Mouse (Mus musculus): Measurements from ENCODE around the gene Fkbp1a. TPM values are rescaled to one million over a fixed set of nuclear protein-coding genes. Genes with fewer than 3 reads are reported as not detected.

Fkbp1a gene
- 100 to 1,000 TPM; 535 to 594 TPM for total RNA-seq (2021)
- long read RNA-seq, transcript Fkbp1a-210 (4 exons, 438 nt): minor isoform, 10 of 1,069 reads
- long read RNA-seq, transcript Fkbp1a-201 (5 exons, 1,658 nt): major isoform, 857 of 1,069 reads
- long read RNA-seq, partial matches to known transcripts: 146 of 1,069 reads
- long read RNA-seq, other reads (novel, unspliced or antisense): 52 of 1,069 reads

- peak; percentile 96 to 98 for DNase-seq (ENCODE audit: low spot score in 2 of 2)
These were observed at the start of gene Fkbp1a for GRCm38 (mm10) chr2:151542323-151543062. Gene Fkbp1a (plus strand): TSS chr2:151542483.

- DNase-seq (ENCODE audit: low spot score in 2 of 2): peak; percentile 99
These were observed 48.1 kb upstream of the Fkbp1a start, which contains the start of gene Nsfl1c for GRCm38 (mm10) chr2:151494035-151494803. Gene Nsfl1c (plus strand): TSS chr2:151494182.

GRCm38 (mm10) chr2:151498358-151498757 lies 43.9 kb upstream of the Fkbp1a start:
- no peak for DNase-seq (ENCODE audit: low spot score in 2 of 2)

- no peak for DNase-seq (ENCODE audit: low spot score in 2 of 2)
These were observed 41.8 kb upstream of the Fkbp1a start for GRCm38 (mm10) chr2:151500442-151501007.

GRCm38 (mm10) chr2:151504226-151504625 lies 38.1 kb upstream of the Fkbp1a start:
- DNase-seq (ENCODE audit: low spot score in 2 of 2): no peak

GRCm38 (mm10) chr2:151512199-151512598 lies 30.1 kb upstream of the Fkbp1a start:
- DNase-seq (ENCODE audit: low spot score in 2 of 2): peak; percentile 38 to 49

GRCm38 (mm10) chr2:151513525-151514285 lies 28.6 kb upstream of the Fkbp1a start:
- no peak for DNase-seq (ENCODE audit: low spot score in 2 of 2)

GRCm38 (mm10) chr2:151519000-151519399 lies 23.3 kb upstream of the Fkbp1a start:
- DNase-seq (ENCODE audit: low spot score in 2 of 2): no peak

- no peak for DNase-seq (ENCODE audit: low spot score in 2 of 2)
These were observed 17.8 kb upstream of the Fkbp1a start for GRCm38 (mm10) chr2:151524324-151525041.

- DNase-seq (ENCODE audit: low spot score in 2 of 2): no peak
These were observed 16.8 kb upstream of the Fkbp1a start for GRCm38 (mm10) chr2:151525520-151525919.

GRCm38 (mm10) chr2:151528066-151528465 lies 14.2 kb upstream of the Fkbp1a start:
- DNase-seq (ENCODE audit: low spot score in 2 of 2): no peak

- DNase-seq (ENCODE audit: low spot score in 2 of 2): no peak
These were observed 13.1 kb upstream of the Fkbp1a start for GRCm38 (mm10) chr2:151529169-151529568.

- DNase-seq (ENCODE audit: low spot score in 2 of 2): no peak
These were observed 11.7 kb upstream of the Fkbp1a start for GRCm38 (mm10) chr2:151530378-151531230.

- no peak for DNase-seq (ENCODE audit: low spot score in 2 of 2)
These were observed 8.7 kb upstream of the Fkbp1a start for GRCm38 (mm10) chr2:151533632-151534031.

GRCm38 (mm10) chr2:151535961-151536617 lies 6.2 kb upstream of the Fkbp1a start:
- no peak for DNase-seq (ENCODE audit: low spot score in 2 of 2)

- peak; percentile 36 to 54 for DNase-seq (ENCODE audit: low spot score in 2 of 2)
These were observed 5.7 kb upstream of the Fkbp1a start for GRCm38 (mm10) chr2:151536618-151536974.

- DNase-seq (ENCODE audit: low spot score in 2 of 2): no peak
These were observed 3.6 kb upstream of the Fkbp1a start for GRCm38 (mm10) chr2:151538646-151539045.

- peak; percentile 37 to 59 for DNase-seq (ENCODE audit: low spot score in 2 of 2)
These were observed 996 bp downstream of the Fkbp1a start for GRCm38 (mm10) chr2:151543063-151543895.
